ENCODE assay signal across 26 mouse cellular contexts in genomic region chr19:32166823-32167605, GRCm38 (mm10). TPM values are rescaled to one million over a fixed set of nuclear protein-coding genes. Genes with fewer than 3 reads are reported as not detected.
A peak's percentile ranks its signal among the peaks of the same experiment; 100 is the strongest.
DNase-seq lines count a peak whose midpoint lies in the region; ATAC-seq and TF ChIP-seq lines count a peak whose summit lies in the region.
"Had no signal": no experiment of that assay in that cellular context is flagged by ENCODE, and none has a peak within 500 bp of the region (broad histone marks: within the 10 kb centered on the region; RNA-seq: fewer than 3 reads in every experiment).

No protein-coding gene starts in this region.

- TF ChIP-seq POLR2A in heart, adult 2 months (IDR thresholded peaks at IDR 0.05; ENCODE audit: insufficient read depth, low read depth, low read length), result no peak

- H3K27me3 ChIP-seq in heart, adult 2 months (ENCODE audit: control insufficient read depth, insufficient read depth, low read length), result no peaks in the 10 kb centered on the region
- H3K27me3 ChIP-seq: CH12.LX; embryonic facial prominence, embryonic 12.5 days; hindbrain, embryonic 12.5 days; liver, embryonic 13.5 days; midbrain, embryonic 15.5 days had no signal

- peaks cover 5% of the 10 kb centered on the region for H3K36me3 ChIP-seq in heart, adult 2 months (ENCODE audit: control insufficient read depth, insufficient read depth, low read length)
- H3K36me3 ChIP-seq: embryonic facial prominence, embryonic 12.5 days; hindbrain, embryonic 12.5 days; liver, embryonic 13.5 days; midbrain, embryonic 15.5 days had no signal

- no peak for TF ChIP-seq CTCF in heart, adult 2 months (IDR thresholded peaks at IDR 0.05)

- WGBS in heart, adult 2 months, result 81% methylated on average over 13 of the region's 13 CpGs

- peak; percentile 45; the same call in 1 of the 2 replicates for ATAC-seq in common myeloid progenitor, adult 5-6 weeks (replicated peaks; ENCODE audit: low read depth, poor library complexity, severe bottlenecking)
- 0 out of 2 replicates have a peak, but pooled peaks have one; percentile 51 for ATAC-seq in megakaryocyte, adult 5-6 weeks (ENCODE audit: poor library complexity, severe bottlenecking)
- ATAC-seq: forebrain, embryonic 14.5 days; midbrain, embryonic 15.5 days had no signal

- peak; percentile 49 to 61 for DNase-seq in cerebellum, postnatal 14 days
- DNase-seq in cerebellum, adult 8-10 months, result no peak
- peak; percentile 54 for DNase-seq in CD4-positive helper T cell, adult 2 months (ENCODE audit: low read depth, low spot score)
- no peak for DNase-seq in left cerebral cortex, adult 8-10 months (ENCODE audit: low spot score in 2 of 2)
- no peak for DNase-seq in heart, adult 2 months
- DNase-seq: adrenal gland, postnatal 10 days; cerebellum, adult 9-10 months; heart, adult 11 months; heart, postnatal 36 days; kidney, adult 11 months; kidney, postnatal 25 days; left cerebral cortex, postnatal 4 days; liver, embryonic 13.5 days; lung, adult 2 months; lung, postnatal 10 days; right cerebral cortex, adult 18-20 months; thymus, postnatal 4 days had no signal

- intact Hi-C loops in heart, adult 2 months (cut with DNase I), result no loop called here

- H3K79me2 ChIP-seq in heart, adult 2 months (replicated peaks; ENCODE audit: control insufficient read depth, insufficient read depth, low read length), result no peaks in the 10 kb centered on the region

- peaks cover 6% of the 10 kb centered on the region for H3K4me1 ChIP-seq in heart, adult 2 months (ENCODE audit: control insufficient read depth, insufficient read depth, low read length)
- H3K4me1 ChIP-seq: embryonic facial prominence, embryonic 12.5 days; hindbrain, embryonic 12.5 days; midbrain, embryonic 15.5 days had no signal

- H3K27ac ChIP-seq in heart, adult 2 months, result no peak overlapping the region
- H3K27ac ChIP-seq: embryonic facial prominence, embryonic 12.5 days; hindbrain, embryonic 12.5 days; layer of hippocampus, adult 2 months; liver, embryonic 13.5 days; macrophage; midbrain, embryonic 15.5 days had no signal

- TF ChIP-seq EP300 in heart, adult 2 months (IDR thresholded peaks at IDR 0.05; ENCODE audit: insufficient read depth, low read depth, low read length), result no peak

- H3K9ac ChIP-seq in heart, adult 2 months (ENCODE audit: low read depth, low read length), result no peak overlapping the region
- H3K9ac ChIP-seq: embryonic facial prominence, embryonic 12.5 days; hindbrain, embryonic 12.5 days; liver, embryonic 13.5 days; midbrain, embryonic 15.5 days had no signal

- H3K4me3 ChIP-seq in heart, adult 2 months, result no peak overlapping the region
- H3K4me3 ChIP-seq: embryonic facial prominence, embryonic 12.5 days; hindbrain, embryonic 12.5 days; layer of hippocampus, adult 2 months; liver, embryonic 13.5 days; midbrain, embryonic 15.5 days had no signal

RNA-seq across cellular contexts. Expression of gene Asah2, which starts 59.0 kb away (rescaled TPM):
- 9.7 and 10.8 TPM in 2 replicates for total RNA-seq in common myeloid progenitor, adult 5-6 weeks (2017)
- 1.6 TPM in 2 replicates for total RNA-seq in megakaryocyte, adult 5-6 weeks (2015)
- 2.5 and 3.2 TPM in 2 replicates for total RNA-seq in megakaryocyte, adult 5-6 weeks (2017)
- total RNA-seq in left cerebral cortex, adult 8-10 months (2022), result 10 to 100 TPM; 14.8 to 17.8 (median 16.3) TPM
- 10 to 100 TPM; 12.6 to 13.4 TPM for total RNA-seq in heart, adult 2 months (2021)
- polyA plus RNA-seq in heart, adult 2 months (2012; rRNA removed), result 5.9 and 8.6 TPM in 2 replicates

Comparison
In these comparisons a context has a peak if more than half of its experiments do, and no peak if none do; other contexts are left out.
1. DNase-seq: peak in cerebellum, postnatal 14 days (2 of 2) and CD4-positive helper T cell, adult 2 months (single experiment); none in cerebellum, adult 8-10 months (single experiment), left cerebral cortex, adult 8-10 months (0 of 2) and heart, adult 2 months (0 of 2).